Mouse (Mus musculus) stomach, embryonic 16.5 days (tissue): ENCODE data around the gene Mprip. TPM values are rescaled to one million over a fixed set of nuclear protein-coding genes. Genes with fewer than 3 reads are reported as not detected.

Experiments used
- ATAC-seq: fragments of 200-750 bp; cut with Nextera tagmentation; 2 replicates; pipeline ENCODE4 v1.8.0; 2017; ENCODE audit warnings: moderate number of reproducible peaks, moderate TSS enrichment; ENCODE audit not compliant: insufficient read depth, low FRiP score
- H3K27ac ChIP-seq: fragments of 300-500 bp; sonication (generic); 2 replicates; pipeline ENCODE4 v1.5.1; 2014; ENCODE audit warnings: low read length
- H3K27me3 ChIP-seq: fragments of 300-500 bp; sonication (generic); 2 replicates; pipeline ENCODE4 v1.6.1; 2014; ENCODE audit warnings: low read length, control low read depth, mixed read lengths; ENCODE audit not compliant: control insufficient read depth, insufficient read depth
- H3K36me3 ChIP-seq: fragments of 300-500 bp; sonication (generic); 2 replicates; pipeline ENCODE4 v1.6.1; 2014; ENCODE audit warnings: low read length; ENCODE audit not compliant: control insufficient read depth, insufficient read depth
- H3K4me1 ChIP-seq: fragments of 300-500 bp; sonication (generic); 2 replicates; pipeline ENCODE4 v1.6.1; 2014; ENCODE audit warnings: low read length, control low read depth, mixed read lengths; ENCODE audit not compliant: control insufficient read depth, insufficient read depth
- H3K4me2 ChIP-seq: fragments of 300-500 bp; sonication (generic); 2 replicates; pipeline ENCODE4 v1.6.1; 2014; ENCODE audit warnings: low read depth, low read length, mixed read lengths
- H3K4me3 ChIP-seq: fragments of 300-500 bp; sonication (generic); replicated peaks from 2 replicates; pipeline ENCODE4 v1.5.1; 2014; ENCODE audit warnings: mild to moderate bottlenecking, low read length
- H3K9ac ChIP-seq: fragments of 300-500 bp; sonication (generic); 2 replicates; pipeline ENCODE4 v1.6.1; 2014; ENCODE audit warnings: low read length
- H3K9me3 ChIP-seq: fragments of 300-500 bp; sonication (generic); replicated peaks from 2 replicates; pipeline ENCODE4 v1.6.1; 2016; ENCODE audit warnings: low read length, control low read depth; ENCODE audit not compliant: control insufficient read depth
- WGBS: fragments of 180-500 bp; shearing (Covaris S2); extraction: QIAGEN DNeasy Blood & Tissue Kit; methylation state at CpG from one replicate; pipeline ENCODE4 v1.1.7; 2014; 5-methylcytosine and 5-hydroxymethylcytosine counted together
- polyA plus RNA-seq: library from polyadenylated mRNA; unstranded; fragments of >200 nt; fragmentation: Nextera tagmentation; extraction: Ambion mirVana; gene quantifications from 2 replicates; pipeline ENCODE4 v1.2.1, GENCODE M21; 2015

Mprip gene
- polyA plus RNA-seq, 1 experiment from 2014 or later, result 46.7 TPM

DNA sequence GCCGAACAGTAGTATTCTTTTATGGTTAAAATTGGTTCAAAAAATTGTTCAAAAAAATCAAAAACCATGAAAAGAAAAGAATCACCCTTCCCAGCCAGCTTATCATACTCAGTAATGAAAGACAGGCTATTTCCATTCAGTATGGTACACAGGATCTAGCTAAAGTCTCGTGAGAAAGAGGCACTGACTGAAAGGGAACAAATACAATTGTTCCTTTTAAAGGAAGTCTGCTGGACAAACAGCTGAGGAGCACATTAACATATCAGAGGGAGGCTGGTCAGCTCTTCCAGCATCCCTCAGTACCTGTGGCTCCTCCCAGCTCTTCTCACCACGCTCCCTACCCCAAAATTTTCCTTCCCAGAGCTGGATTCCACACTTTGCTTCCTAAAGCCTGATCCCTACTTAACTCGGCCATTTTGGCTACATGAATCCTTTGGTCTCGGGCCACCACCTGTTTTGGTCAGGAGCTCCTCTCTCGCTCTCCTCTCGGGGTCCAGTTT, 121.0 kb downstream of the Mprip start:
- H3K4me1 ChIP-seq, result peaks cover 5% of the 10 kb centered on the region
- H3K27me3 ChIP-seq, result no peaks in the 10 kb centered on the region
- WGBS, result 81% methylated on average over 7 of the region's 7 CpGs
- H3K9ac ChIP-seq, result no peak overlapping the region
- no peak for ATAC-seq
- H3K27ac ChIP-seq, result no peak overlapping the region
- no peaks in the 10 kb centered on the region for H3K9me3 ChIP-seq
- no peak overlapping the region for H3K4me2 ChIP-seq
- no peak overlapping the region for H3K4me3 ChIP-seq
- H3K36me3 ChIP-seq, result peaks cover 4% of the 10 kb centered on the region; the same call in 1 of the 2 replicates

DNA sequence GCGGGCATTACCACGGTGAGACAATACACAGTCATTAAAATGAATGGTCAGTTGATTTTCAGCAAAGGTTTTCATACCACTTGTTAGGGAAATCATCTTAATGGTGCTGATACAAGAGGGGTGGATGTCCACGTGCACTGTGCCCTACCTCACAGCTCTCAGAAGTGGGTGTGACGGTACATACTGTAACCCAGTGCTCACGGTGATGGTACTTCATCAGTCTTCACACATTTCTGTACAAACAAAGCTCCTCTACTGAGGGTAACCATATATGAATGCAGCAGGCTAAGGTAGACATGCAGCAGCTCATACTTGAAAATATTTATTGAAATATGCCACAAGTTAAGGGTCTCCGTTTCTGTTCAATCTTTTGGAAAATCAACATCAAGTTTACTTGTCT, 122.5 kb downstream of the Mprip start:
- peaks cover 5% of the 10 kb centered on the region for H3K4me1 ChIP-seq
- no peaks in the 10 kb centered on the region for H3K36me3 ChIP-seq
- H3K27me3 ChIP-seq, result no peaks in the 10 kb centered on the region
- no peak overlapping the region for H3K27ac ChIP-seq
- H3K9me3 ChIP-seq, result no peaks in the 10 kb centered on the region
- 72% methylated on average over 6 of the region's 6 CpGs for WGBS
- ATAC-seq, result no peak
- H3K9ac ChIP-seq, result no peak overlapping the region
- no peak overlapping the region for H3K4me3 ChIP-seq
- no peak overlapping the region for H3K4me2 ChIP-seq

- WGBS, result 37% methylated on average over 15 of the region's 15 CpGs
- peak overlapping the region; percentile 98 for H3K4me2 ChIP-seq
- peak overlapping the region; percentile 55 for H3K4me3 ChIP-seq
- no peaks in the 10 kb centered on the region for H3K27me3 ChIP-seq
- no peaks in the 10 kb centered on the region for H3K9me3 ChIP-seq
- H3K4me1 ChIP-seq, result peaks cover 5% of the 10 kb centered on the region
- H3K9ac ChIP-seq, result peak overlapping the region; percentile 73
- H3K27ac ChIP-seq, result no peak overlapping the region
- peak; percentile 16; the same call in 1 of the 2 replicates for ATAC-seq
- H3K36me3 ChIP-seq, result 0 out of 2 replicates have a peak, but pooled peaks cover under 1% of the 10 kb centered on the region
Measured at GRCm38 (mm10) chr11:59786444-59787198, 125.5 kb downstream of the Mprip start.

DNA sequence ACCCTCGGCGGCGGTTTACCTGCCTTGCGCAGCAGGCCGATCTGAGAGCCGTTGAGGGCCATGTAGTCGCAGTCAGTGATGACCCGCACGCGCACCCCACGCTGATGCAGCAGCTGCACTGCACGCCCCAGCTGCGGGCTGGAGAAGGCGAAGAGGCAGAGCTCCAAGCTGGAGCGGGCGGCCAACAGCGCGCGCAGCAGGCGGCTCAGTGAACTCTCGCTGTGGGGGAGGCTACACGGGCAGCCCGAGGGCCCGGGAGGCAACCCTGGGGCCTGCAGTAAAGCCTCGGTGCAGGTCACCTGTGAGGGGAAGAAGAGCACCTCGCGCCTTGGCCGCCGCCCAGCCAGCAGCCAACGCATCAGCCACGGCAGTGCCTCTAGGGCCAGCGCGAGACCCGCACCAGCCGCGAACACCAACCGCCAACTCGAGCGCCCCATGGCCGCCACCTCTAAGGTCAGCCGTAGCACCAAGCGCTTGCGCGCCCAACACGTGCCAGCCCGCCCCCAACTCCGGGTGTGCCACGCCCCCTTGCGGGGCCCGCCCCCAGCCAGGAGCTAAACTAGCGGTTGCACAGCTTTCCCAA, 126.2 kb downstream of the Mprip start, which contains the start of gene Pld6:
Gene Pld6 (minus strand): TSS at position 447 of the 583 bp plus-strand sequence.
- no peak within 1 kb of the TSS for H3K27ac ChIP-seq
- WGBS, result under 1% methylated on average over 51 of the region's 51 CpGs
- no peaks in the 10 kb centered on the region for H3K27me3 ChIP-seq
- peak; percentile 81 for ATAC-seq
- peaks cover 7% of the 10 kb centered on the region; the same call in 1 of the 2 replicates for H3K36me3 ChIP-seq
- H3K9me3 ChIP-seq, result no peaks in the 10 kb centered on the region
- peaks cover 5% of the 10 kb centered on the region for H3K4me1 ChIP-seq
- peak within 1 kb of the TSS; percentile 73 for H3K9ac ChIP-seq
- H3K4me2 ChIP-seq, result peak within 1 kb of the TSS; percentile 98
- H3K4me3 ChIP-seq, result peak within 1 kb of the TSS; percentile 55

- Histone ChIP-seq H3K4me3 (no peak overlapping the region), H3K9ac (no peak overlapping the region), H3K27ac (no peak overlapping the region), H3K27me3 (no peaks in the 10 kb centered on the region), H3K9me3 (no peaks in the 10 kb centered on the region), H3K36me3 (peaks cover 16% of the 10 kb centered on the region; the same call in 1 of the 2 replicates), H3K4me1 (peaks cover 5% of the 10 kb centered on the region), H3K4me2 (no peak overlapping the region)
- peak; percentile 45; the same call in 1 of the 2 replicates for ATAC-seq
- WGBS, result 92% methylated on average over 1 of the region's 1 CpGs
Measured at GRCm38 (mm10) chr11:59789311-59789710, 128.2 kb downstream of the Mprip start.

DNA sequence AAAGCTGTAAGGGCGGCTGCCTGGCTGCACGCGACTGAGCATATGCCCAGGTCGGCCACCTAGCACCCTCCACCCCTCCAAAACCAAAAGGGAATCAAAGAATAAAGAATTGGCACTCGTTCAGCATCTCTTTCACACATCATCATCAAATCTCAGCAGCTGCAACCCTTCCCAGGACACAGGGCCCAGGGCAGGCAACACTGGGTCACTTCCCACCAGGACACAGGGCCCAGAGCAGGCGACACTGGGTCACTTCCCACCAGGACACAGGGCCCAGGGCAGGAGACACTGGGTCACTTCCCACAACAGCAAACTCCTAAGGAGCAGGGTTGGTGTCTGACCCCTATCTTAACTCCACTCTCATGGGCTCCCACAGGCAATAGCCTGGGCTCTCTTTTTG, 132.3 kb downstream of the Mprip start:
- no peak overlapping the region for H3K27ac ChIP-seq
- ATAC-seq, result no peak

GRCm38 (mm10) chr11:59800412-59800811, 139.3 kb downstream of the Mprip start:
- no peaks in the 10 kb centered on the region for H3K9me3 ChIP-seq
- H3K4me3 ChIP-seq, result no peak overlapping the region
- H3K36me3 ChIP-seq, result peaks cover 52% of the 10 kb centered on the region
- no peak for ATAC-seq
- WGBS, result 91% methylated on average over 10 of the region's 10 CpGs
- no peaks in the 10 kb centered on the region for H3K27me3 ChIP-seq
- H3K4me2 ChIP-seq, result no peak overlapping the region
- no peaks in the 10 kb centered on the region for H3K4me1 ChIP-seq
- H3K9ac ChIP-seq, result no peak overlapping the region
- H3K27ac ChIP-seq, result no peak overlapping the region

More for the DNA sequence above, 132.3 kb downstream of the Mprip start:
- peaks cover 39% of the 10 kb centered on the region; the same call in 1 of the 2 replicates for H3K36me3 ChIP-seq
- H3K4me1 ChIP-seq, result no peaks in the 10 kb centered on the region
- H3K4me2 ChIP-seq, result no peak overlapping the region
- no peaks in the 10 kb centered on the region for H3K9me3 ChIP-seq
- H3K9ac ChIP-seq, result no peak overlapping the region
- H3K27me3 ChIP-seq, result no peaks in the 10 kb centered on the region
- H3K4me3 ChIP-seq, result no peak overlapping the region
- 91% methylated on average over 6 of the region's 6 CpGs for WGBS

DNA sequence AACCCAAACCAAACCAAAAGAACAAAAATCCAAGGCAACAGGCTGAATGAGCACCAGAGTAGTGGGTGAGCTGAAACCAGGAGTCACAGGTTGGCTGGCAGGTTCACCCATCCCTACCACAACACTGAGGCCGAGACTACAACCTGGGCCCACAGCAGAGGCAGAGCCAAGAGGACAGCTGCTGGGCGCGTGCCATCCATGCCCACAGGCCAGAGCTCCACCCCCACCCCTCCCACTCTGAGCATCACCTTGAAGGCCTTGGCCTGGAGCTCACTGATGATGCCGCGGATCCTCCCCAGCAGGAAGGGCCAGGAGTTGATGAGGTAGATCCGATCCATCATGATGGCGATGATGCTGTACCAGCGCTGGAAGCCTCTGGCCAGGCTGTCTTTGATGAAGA, 140.8 kb downstream of the Mprip start:
- Histone ChIP-seq H3K4me1 (no peaks in the 10 kb centered on the region), H3K36me3 (peaks cover 50% of the 10 kb centered on the region), H3K4me2 (no peak overlapping the region), H3K27me3 (no peaks in the 10 kb centered on the region), H3K27ac (no peak overlapping the region), H3K9ac (no peak overlapping the region), H3K9me3 (no peaks in the 10 kb centered on the region), H3K4me3 (no peak overlapping the region)
- no peak for ATAC-seq
- 93% methylated on average over 8 of the region's 8 CpGs for WGBS

GRCm38 (mm10) chr11:59803516-59803915, 142.4 kb downstream of the Mprip start:
- H3K27me3 ChIP-seq, result no peaks in the 10 kb centered on the region
- H3K9me3 ChIP-seq, result no peaks in the 10 kb centered on the region
- ATAC-seq, result no peak
- no peak overlapping the region for H3K4me2 ChIP-seq
- no peak overlapping the region for H3K27ac ChIP-seq
- 90% methylated on average over 14 of the region's 14 CpGs for WGBS
- H3K4me3 ChIP-seq, result no peak overlapping the region
- peaks cover 2% of the 10 kb centered on the region for H3K4me1 ChIP-seq
- H3K36me3 ChIP-seq, result peaks cover 38% of the 10 kb centered on the region
- no peak overlapping the region for H3K9ac ChIP-seq
